Mouse (Mus musculus) heart, adult 11 months (tissue): ENCODE measurements at regions not wholly inside any gene's neighbourhood (a gene's known extent, or its start where the extent isn't known, plus 50 kb on each side); places are given as distances from the start of the nearest gene placed in this dataset.

Experiments used
- DNase-seq: peaks from one replicate; pipeline ENCODE4 v3.0.0; 2022

DNA sequence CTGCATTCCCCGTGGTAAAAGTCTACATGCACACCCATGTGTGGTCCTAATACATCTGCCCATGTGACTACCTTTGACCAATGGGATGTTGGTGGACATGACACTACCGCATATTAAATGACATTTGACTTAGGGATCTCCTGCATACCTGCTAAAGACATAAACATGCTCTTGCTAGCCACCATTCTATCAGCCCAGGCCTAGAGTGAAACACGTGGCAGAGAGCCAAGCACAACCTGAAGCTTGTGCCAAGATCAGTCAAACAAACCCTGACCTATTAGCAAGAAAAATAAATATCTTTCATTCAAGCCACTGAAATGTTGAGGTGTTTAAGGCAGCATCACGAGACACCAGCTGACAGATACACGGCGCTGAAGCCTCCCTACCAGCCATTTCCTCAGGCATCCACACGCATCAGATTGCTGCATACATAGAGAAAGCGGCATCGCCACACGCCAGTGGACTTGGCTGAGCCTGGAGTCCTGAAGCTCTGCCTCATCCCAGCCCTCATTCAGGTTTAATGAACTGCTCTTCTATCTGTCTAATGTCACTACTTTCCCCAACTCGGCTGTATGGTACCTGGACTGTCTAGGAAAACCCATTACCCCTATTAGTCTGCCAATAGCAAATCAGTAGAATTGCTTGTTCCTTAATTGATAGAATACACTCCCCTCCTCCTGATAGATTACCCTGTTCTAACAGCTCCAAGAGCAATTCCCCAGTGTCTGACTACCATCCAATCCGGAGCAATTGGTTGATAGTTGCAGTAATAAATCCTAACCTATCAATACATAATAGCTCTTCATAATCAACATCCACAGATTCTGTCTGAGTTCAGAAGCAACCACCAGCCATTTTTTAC is 242.8 kb upstream of the Rsrc1 start:
- peak; percentile 68 for DNase-seq

DNA sequence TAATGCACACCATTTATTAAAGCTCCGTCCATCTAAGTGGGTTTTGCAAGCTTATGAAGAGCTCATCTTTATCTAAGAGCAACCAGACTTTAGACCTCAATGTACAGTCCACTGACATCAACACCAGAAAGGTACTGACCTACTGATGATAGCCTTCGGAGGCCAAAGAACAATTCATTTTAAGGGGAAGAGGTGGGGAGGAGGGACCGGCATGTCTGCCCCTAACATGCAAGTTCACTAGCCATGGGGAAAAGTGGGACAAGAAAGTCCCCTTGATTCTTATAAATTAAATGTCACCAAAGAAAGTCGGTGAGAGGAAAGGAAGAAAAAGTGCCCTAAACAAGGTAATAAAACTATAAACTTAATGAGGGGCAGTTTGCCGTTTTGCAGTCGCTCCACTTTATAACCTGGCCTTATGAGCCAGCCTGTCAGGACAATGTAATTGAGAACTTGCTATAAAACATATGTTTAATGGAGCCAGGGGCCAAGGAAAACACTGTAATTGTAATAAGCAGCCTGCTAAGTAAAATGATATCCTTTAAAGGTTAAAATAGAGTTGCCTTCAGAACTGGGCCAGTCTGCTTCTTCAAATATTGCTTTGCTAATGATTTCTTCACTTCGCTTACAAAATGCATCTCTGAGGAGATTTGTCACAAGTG is 241.7 kb upstream of the Rsrc1 start:
- DNase-seq, result no peak

DNA sequence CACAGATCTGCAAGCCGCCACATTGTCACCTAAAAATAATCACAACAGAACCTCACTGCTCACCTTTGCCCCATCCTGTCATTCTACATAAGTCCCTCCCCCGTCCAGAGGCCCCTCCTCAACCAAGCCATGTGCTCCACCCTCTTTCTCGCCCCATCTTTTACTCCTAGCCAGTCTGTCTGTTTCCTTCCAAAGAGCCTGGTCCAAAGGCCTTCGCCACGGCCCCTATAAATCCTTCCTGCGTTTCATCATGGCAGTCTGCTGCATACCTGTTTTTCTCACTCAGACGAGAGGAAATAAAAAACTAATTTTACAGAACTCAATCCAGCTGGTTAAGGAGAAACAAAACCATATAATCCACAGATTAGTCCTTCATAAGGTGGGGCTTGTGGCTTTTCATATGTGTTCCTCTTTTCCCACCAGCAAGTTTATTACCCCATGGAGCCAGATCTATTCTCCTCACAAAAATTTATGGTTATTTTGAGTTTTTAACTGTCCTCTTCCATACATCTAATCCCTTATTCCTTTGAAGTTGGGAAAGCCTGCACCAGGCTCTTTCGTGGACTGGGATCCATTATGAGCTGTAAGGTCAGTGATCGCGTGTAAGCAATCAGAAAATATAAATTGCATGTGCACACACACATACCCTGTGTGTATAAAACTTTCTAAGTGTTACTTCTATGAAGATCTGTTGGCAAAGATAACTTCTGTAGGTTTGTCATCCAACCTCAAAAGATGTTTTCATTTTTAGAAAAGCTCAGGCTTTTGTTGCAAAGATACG is 236.9 kb upstream of the Rsrc1 start:
- DNase-seq, result no peak

DNA sequence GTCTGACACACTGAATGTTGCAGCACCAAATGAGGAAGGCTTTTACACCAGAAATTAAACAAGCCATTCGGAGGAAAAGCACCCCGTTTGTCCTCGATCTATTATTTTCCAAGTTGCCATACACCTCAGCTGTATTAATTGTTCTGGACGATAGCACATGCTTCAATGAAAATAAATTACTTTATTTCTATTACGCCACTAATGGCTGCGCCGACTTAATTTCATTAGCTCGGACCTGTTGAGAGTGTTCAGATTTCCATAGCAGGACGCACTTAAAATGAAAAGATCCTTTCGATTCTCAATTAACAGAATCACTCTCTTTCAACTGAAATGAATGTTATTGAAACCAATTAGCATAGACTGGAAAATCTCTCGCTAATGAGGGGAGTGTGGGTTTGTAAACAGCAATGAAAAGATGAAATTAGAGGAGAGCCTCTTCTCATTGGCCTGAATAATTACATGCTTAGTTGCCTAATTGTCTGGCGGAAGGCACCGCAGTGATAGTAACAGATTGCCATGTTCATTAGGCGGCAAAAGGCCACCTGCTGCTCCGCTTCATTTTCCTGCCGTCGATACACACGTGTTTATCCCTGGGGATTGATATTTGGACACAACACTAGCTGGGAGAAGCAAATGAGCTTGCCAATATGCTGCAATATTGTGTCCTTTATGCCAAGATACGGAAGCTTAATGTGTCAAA is 234.7 kb upstream of the Rsrc1 start:
- no peak for DNase-seq

DNA sequence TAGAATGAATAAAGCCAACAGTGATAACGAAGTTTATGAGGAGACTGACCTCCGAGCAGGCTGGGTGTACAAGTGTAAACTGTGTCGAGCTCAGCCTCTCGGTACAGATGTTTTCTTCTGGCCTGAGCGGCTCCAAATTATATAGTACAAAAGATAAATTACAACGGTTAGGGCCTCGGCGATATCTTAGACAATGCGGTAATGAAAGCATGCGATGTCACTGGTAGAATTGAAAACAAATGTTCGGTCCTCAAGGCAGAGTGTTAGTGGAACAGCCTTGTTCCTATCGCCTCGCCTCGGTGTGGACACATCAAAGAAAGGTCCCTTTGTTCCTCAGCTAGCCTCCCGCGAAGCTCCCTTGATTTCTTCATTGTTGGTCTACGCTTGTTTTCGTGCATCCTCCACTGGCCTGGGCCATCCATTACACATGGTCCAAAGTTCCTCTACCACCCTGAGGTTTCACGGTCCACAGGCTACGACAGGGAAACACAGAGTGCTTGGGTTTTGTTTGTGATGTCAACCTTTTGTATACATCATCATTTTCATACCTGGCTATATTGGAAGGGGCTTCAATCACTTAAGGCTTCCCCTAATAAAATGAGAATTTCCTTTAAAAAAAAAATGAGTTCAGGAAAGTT is 234.0 kb upstream of the Rsrc1 start:
- DNase-seq, result no peak

DNA sequence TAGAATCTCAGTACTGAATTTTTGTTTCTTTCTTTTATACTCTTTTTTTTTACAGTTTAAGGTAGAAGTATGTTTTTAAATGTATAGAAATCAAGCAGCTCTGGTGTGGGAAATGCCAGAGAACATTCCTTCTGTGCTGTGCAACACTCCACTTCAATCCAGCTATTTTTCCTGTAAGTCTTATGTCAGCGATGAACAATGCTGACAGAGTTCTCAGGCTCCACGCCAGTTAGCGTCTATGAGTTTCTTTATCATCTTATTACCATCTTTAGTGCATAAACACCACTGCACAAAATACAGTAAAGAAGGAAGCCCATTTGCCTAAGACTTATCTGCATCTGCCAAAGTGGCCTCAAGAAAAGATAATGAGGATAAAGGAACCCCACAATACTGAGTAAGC is 223.0 kb upstream of the Rsrc1 start:
- DNase-seq, result no peak

DNA sequence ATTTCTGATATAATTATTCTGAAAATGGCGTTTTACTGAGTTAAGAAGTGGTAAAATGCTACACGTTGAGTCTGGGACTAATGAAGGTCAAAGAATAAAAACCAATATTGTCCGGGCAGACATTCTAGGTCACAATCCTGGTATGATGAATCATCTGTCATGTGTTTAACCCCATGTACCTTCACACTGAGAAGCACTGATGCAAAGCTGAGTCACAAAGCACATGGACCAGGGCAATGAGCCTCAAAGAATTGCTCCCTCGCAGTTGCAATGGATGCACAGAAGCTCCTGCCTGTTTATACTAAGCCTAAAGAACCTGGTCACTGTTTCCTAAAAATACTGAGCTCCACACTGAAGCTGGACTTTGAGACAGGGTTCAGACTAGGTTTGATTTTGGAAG is 221.3 kb upstream of the Rsrc1 start:
- no peak for DNase-seq

DNA sequence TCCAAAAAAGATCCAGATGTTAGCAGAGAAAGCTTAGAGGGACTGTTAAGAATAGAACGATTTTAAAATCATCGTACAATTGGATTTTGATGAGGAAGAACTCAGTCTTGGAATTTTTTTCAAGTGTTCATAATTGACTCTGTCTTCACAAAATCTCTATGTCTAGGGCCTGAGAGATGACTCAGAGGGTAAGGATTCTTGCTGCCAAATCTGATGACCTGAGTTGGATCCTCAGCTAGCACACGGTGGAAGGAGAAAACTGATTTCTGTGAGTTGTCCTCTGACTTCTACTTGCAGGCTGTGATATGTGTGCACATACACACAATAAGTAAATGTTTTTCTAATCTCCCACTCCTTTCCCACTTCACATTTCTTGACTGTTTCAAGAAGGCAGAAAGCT is 218.7 kb upstream of the Rsrc1 start:
- no peak for DNase-seq

DNA sequence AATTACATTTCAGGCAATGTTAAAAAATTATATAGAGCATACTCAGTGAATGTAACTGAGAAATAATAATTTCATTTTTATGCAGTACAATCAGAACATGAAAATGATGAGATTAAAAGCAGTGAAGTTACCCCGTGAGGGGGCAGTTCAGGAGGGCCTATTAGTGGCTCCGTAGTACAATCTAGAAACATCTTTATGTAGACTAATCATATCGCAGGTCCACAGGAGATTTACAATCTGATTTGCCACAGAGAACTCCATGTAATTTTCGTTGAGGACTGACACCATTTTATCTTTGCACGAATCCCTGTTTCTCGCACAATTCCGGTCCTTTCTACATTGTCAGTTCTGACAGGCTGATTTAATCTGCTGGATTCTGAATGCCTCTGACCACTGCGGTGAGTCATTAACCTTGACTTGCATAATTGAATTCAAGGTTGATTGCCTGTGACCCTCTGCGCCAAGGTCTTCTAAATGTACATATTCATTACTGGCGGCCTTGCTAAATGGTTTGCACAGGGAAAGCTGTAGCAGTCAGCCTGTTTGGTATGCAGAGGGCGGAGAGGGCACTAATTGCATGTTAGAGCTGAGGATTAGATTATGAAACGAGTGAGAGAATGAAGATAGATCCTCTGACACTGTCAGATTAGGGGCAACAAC is 183.7 kb upstream of the Rsrc1 start:
- DNase-seq, result peak; percentile 71

DNA sequence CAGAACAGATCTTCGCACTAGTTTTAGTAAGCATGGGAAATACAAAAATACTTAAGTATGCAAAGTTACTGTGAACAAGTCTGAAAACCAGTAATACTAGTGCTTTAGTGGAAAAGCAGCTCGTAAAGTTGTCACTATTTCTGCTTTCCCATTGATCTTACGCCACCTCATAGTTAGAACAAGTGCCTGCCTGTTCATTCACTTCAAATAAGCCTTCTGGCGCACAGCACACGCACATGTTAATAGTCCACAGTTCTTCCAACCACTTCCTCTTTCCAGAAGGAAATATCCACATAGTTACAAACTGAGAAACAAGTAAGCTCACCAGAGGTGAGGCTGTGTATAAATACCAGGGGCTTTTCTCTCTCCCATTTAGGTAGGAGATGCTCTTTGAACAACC is 182.9 kb upstream of the Rsrc1 start:
- DNase-seq, result peak; percentile 25

DNA sequence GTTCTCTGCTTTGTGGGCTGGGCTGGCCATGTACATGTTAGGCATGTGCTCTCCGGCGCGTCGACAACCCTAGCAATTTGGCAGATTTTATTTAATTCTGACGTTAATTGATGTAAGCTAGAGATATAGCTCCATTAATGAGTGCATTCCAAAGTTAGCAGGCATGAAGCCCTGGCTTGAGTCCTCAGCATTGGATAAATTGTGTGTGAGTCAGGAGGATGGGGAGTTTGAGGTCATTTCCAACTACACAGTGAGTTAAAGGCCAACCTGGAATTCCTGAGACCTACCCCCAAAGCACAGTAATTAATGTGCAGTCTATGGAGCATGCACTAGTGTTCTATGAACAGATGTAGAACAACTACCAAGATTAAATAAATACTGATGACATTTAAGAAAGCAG is 178.7 kb upstream of the Rsrc1 start:
- peak; percentile 66 for DNase-seq

DNA sequence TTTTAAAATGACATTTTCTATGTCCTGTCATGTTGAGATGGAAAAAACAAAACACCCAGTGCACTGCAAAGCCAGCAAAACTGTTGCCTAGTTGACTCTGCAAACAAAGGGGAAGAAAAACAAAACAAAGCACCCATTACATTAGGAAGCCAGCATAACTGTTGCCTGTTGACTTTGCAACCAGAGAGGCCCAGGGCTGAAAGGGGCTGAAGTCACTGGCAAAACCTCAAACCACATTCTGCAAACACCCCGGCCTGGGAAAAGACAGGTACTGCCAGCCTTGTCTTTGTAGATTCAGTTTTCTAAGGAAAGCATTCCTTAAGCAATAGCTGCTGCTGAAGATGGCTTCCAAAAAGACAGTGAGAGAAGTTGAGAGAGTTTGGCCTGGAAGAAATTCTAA is 175.0 kb upstream of the Rsrc1 start:
- DNase-seq, result peak; percentile 56

DNA sequence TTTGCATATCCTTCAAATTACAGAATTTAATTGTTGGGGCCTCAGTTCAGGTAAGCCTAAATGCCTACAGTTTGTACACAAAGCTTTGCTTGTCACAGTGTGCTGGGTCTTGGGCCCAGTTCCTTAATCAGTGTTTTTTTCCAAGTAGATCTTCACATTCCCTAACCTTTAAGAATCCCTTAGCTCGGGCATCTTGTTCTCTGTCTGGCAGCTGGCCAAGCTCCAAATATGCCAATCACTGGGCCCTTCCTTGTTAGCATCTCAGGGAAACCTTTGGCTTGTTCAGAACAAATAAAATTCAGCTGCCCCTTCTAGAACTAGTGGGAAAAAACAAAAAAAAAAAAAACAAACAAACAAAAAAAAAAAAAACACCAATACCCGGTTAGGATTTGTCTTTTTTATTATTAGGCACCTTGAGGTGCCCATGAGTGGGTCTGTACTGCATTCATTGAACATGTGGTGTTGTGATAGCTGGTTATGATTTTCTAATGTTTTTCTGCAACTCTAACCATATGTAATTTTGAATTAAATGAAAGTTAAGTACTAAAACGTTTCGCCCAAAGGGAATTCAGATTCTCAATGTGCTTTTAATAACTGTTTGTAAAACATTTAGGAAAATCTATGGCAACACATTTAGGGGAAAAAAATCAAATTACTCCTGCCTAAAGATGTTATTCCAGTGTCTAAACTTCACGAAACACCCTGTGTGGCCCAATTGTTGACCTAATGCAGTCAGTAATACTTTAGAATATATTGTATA is 168.3 kb upstream of the Rsrc1 start:
- DNase-seq, result no peak

DNA sequence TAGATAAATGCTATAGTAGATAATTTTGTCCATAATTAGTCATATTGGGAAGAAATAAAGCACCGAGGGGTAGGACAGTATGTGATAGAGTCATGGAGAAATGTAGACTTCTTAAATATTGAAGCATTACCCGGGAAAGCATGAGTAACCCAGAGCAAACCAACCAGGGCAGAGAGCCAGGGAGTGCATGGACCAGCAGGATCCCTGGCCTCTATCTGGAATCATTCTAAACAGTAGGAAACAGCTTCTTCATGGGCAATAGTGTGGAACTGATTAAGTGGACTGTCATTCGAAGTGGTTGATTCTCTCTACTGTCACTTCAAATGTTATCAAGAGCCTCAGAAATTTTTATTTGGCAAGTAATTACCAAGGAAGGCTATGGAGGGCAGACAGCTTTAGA is 155.4 kb upstream of the Rsrc1 start:
- DNase-seq, result no peak
